Mouse (Mus musculus) intestine, postnatal 0 days (tissue): ENCODE data around the gene Rps11. TPM values are rescaled to one million over a fixed set of nuclear protein-coding genes. Genes with fewer than 3 reads are reported as not detected.
"Not testable (repeated sequence)": the region's sequence is repeated elsewhere in the genome, so short reads cannot be mapped to it uniquely, and the experiment has no call there.

ENCODE experiments used
- ATAC-seq: fragments of 200-750 bp; cut with Nextera tagmentation; 2 replicates; pipeline ENCODE4 v1.8.0; 2017; ENCODE audit warnings: mild to moderate bottlenecking, moderate TSS enrichment, moderate library complexity
- H3K27ac ChIP-seq: fragments of 300-500 bp; sonication (generic); 2 replicates; pipeline ENCODE4 v1.5.1; 2014; ENCODE audit warnings: mild to moderate bottlenecking, low read depth, low read length, moderate library complexity
- H3K27me3 ChIP-seq: fragments of 300-500 bp; sonication (generic); replicated peaks from 2 replicates; pipeline ENCODE4 v1.6.1; 2014; ENCODE audit warnings: low read length, mixed read lengths; ENCODE audit not compliant: control insufficient read depth, insufficient read depth
- H3K36me3 ChIP-seq: fragments of 300-500 bp; sonication (generic); 2 replicates; pipeline ENCODE4 v1.6.1; 2014; ENCODE audit warnings: mild to moderate bottlenecking, moderate library complexity; ENCODE audit not compliant: control insufficient read depth, insufficient read depth
- H3K4me1 ChIP-seq: fragments of 300-500 bp; sonication (generic); replicated peaks from 2 replicates; pipeline ENCODE4 v1.6.1; 2014; ENCODE audit warnings: antibody characterized with exemption, low read length, mixed read lengths; ENCODE audit not compliant: control insufficient read depth, insufficient read depth
- H3K4me2 ChIP-seq: fragments of 300-500 bp; sonication (generic); replicated peaks from 2 replicates; pipeline ENCODE4 v1.6.1; 2014; ENCODE audit warnings: low read depth, mild to moderate bottlenecking, moderate library complexity
- H3K4me3 ChIP-seq: fragments of 300-500 bp; sonication (generic); 2 replicates; pipeline ENCODE4 v1.5.1; 2014; ENCODE audit warnings: low read depth, low read length
- H3K9ac ChIP-seq: fragments of 300-500 bp; sonication (generic); 2 replicates; pipeline ENCODE4 v1.6.1; 2014; ENCODE audit warnings: mild to moderate bottlenecking, low read depth, low read length
- H3K9me3 ChIP-seq: fragments of 300-500 bp; sonication (generic); 2 replicates; pipeline ENCODE4 v1.6.1; 2016; ENCODE audit warnings: mixed run types; ENCODE audit not compliant: control insufficient read depth
- CTCF ChIP-seq: sonication (generic); IDR thresholded peaks from 2 replicates; pipeline ENCODE4 v1.5.1; 2016; ENCODE audit warnings: low read depth, mild to moderate bottlenecking, control low read depth, antibody characterized with exemption, moderate library complexity
- WGBS: fragments of 180-500 bp; shearing (Covaris S2); extraction: QIAGEN DNeasy Blood & Tissue Kit; methylation state at CpG from one replicate; pipeline ENCODE4 v1.1.7; 2014; 5-methylcytosine and 5-hydroxymethylcytosine counted together
- polyA plus RNA-seq: library from polyadenylated mRNA; unstranded; fragments of >200 nt; fragmentation: Nextera tagmentation; extraction: Ambion mirVana; gene quantifications from 2 replicates; pipeline ENCODE4 v1.2.1, GENCODE M21; 2015

The Rps11 gene
- 1,691 and 1,755 TPM in 2 replicates for polyA plus RNA-seq

- H3K4me1 ChIP-seq: peaks cover 5% of the 10 kb centered on the region; the same call in 1 of the 2 replicates
- H3K27me3 ChIP-seq: no peaks in the 10 kb centered on the region
- peak within 1 kb of the TSS; percentile 68 for H3K4me3 ChIP-seq
- TF ChIP-seq CTCF: no peak
- peak within 1 kb of the TSS; percentile 86 for H3K27ac ChIP-seq
- H3K9me3 ChIP-seq: no peaks in the 10 kb centered on the region
- peaks cover 58% of the 10 kb centered on the region for H3K36me3 ChIP-seq
- peak within 1 kb of the TSS; percentile 88 for H3K9ac ChIP-seq
- peak; percentile 84 for ATAC-seq
- WGBS: under 1% methylated on average over 59 of the region's 59 CpGs
- H3K4me2 ChIP-seq: peak within 1 kb of the TSS; percentile 78
Measured at GRCm38 (mm10) chr7:45124224-45125143, at the start of gene Rps11. Gene Rps11, minus strand, starts transcription at chr7:45124439.

GRCm38 (mm10) chr7:45173772-45174171 lies 49.5 kb upstream of the Rps11 start:
- H3K27ac ChIP-seq, ATAC-seq, H3K4me1 ChIP-seq, H3K9ac ChIP-seq, H3K36me3 ChIP-seq, H3K4me2 ChIP-seq, H3K9me3 ChIP-seq, H3K4me3 ChIP-seq: not testable (repeated sequence)
- H3K27me3 ChIP-seq: peaks cover 69% of the 10 kb centered on the region
- peak; percentile 60 for TF ChIP-seq CTCF
- WGBS: 41% methylated on average over 1 of the region's 1 CpGs

GRCm38 (mm10) chr7:45172974-45173373 lies 48.7 kb upstream of the Rps11 start:
- no peaks in the 10 kb centered on the region for H3K36me3 ChIP-seq
- H3K27ac ChIP-seq: no peak overlapping the region
- H3K9me3 ChIP-seq: peaks cover 9% of the 10 kb centered on the region
- TF ChIP-seq CTCF: peak; percentile 52
- H3K4me2 ChIP-seq: no peak overlapping the region
- WGBS: 55% methylated on average over 7 of the region's 7 CpGs
- no peak overlapping the region for H3K9ac ChIP-seq
- no peaks in the 10 kb centered on the region for H3K4me1 ChIP-seq
- H3K27me3 ChIP-seq: peaks cover 69% of the 10 kb centered on the region
- no peak overlapping the region for H3K4me3 ChIP-seq
- ATAC-seq: no peak

GRCm38 (mm10) chr7:45169495-45169894 lies 45.3 kb upstream of the Rps11 start:
- TF ChIP-seq CTCF: no peak
- peaks cover 67% of the 10 kb centered on the region for H3K27me3 ChIP-seq
- no peak overlapping the region for H3K9ac ChIP-seq
- no peaks in the 10 kb centered on the region for H3K36me3 ChIP-seq
- 87% methylated on average over 3 of the region's 3 CpGs for WGBS
- no peak overlapping the region for H3K27ac ChIP-seq
- H3K9me3 ChIP-seq: peaks cover 9% of the 10 kb centered on the region
- ATAC-seq: no peak
- no peaks in the 10 kb centered on the region for H3K4me1 ChIP-seq
- no peak overlapping the region for H3K4me3 ChIP-seq
- H3K4me2 ChIP-seq: no peak overlapping the region

- Histone ChIP-seq H3K27ac (no peak overlapping the region), H3K9me3 (peaks cover 9% of the 10 kb centered on the region), H3K4me1 (no peaks in the 10 kb centered on the region), H3K4me2 (no peak overlapping the region), H3K9ac (no peak overlapping the region), H3K4me3 (no peak overlapping the region), H3K36me3 (no peaks in the 10 kb centered on the region), H3K27me3 (peaks cover 69% of the 10 kb centered on the region)
- no peak for ATAC-seq
- TF ChIP-seq CTCF: no peak
- 6% methylated on average over 24 of the region's 24 CpGs for WGBS
Measured at GRCm38 (mm10) chr7:45168656-45169055, 44.4 kb upstream of the Rps11 start.

- no peak for TF ChIP-seq CTCF
- H3K9me3 ChIP-seq: peaks cover 9% of the 10 kb centered on the region
- H3K4me2 ChIP-seq: no peak overlapping the region
- ATAC-seq: no peak
- no peak overlapping the region for H3K27ac ChIP-seq
- peaks cover 73% of the 10 kb centered on the region for H3K27me3 ChIP-seq
- no peaks in the 10 kb centered on the region for H3K4me1 ChIP-seq
- H3K9ac ChIP-seq: no peak overlapping the region
- H3K4me3 ChIP-seq: no peak overlapping the region
- 5% methylated on average over 19 of the region's 19 CpGs for WGBS
- H3K36me3 ChIP-seq: no peaks in the 10 kb centered on the region
Measured at GRCm38 (mm10) chr7:45167761-45168445, 43.7 kb upstream of the Rps11 start.
